ENCODE assay signal across 12 mouse cellular contexts in genomic region chr10:60186191-60186945, GRCm38 (mm10). TPM values are rescaled to one million over a fixed set of nuclear protein-coding genes. Genes with fewer than 3 reads are reported as not detected.
A peak's percentile ranks its signal among the peaks of the same experiment; 100 is the strongest.
DNase-seq lines count a peak whose midpoint lies in the region; ATAC-seq and TF ChIP-seq lines count a peak whose summit lies in the region.
"Had no signal": no experiment of that assay in that cellular context is flagged by ENCODE, and none has a peak within 500 bp of the region (broad histone marks: within the 10 kb centered on the region; RNA-seq: fewer than 3 reads in every experiment).

No protein-coding gene starts in this region.

- no peaks in the 10 kb centered on the region for H3K4me1 ChIP-seq in heart, postnatal 0 days (ENCODE audit: control insufficient read depth, insufficient read depth)
- H3K4me1 ChIP-seq in kidney, embryonic 16.5 days (ENCODE audit: insufficient read depth, low read length), result 0 out of 2 replicates have a peak, but pooled peaks cover under 1% of the 10 kb centered on the region

- no peak overlapping the region for H3K4me2 ChIP-seq in heart, postnatal 0 days (ENCODE audit: low read depth, low read length)
- H3K4me2 ChIP-seq in kidney, embryonic 16.5 days (replicated peaks; ENCODE audit: low read depth, low read length), result no peak overlapping the region
- H3K4me2 ChIP-seq: forebrain, embryonic 13.5 days; midbrain, embryonic 15.5 days had no signal

- TF ChIP-seq CTCF in heart, postnatal 0 days (IDR thresholded peaks at IDR 0.05; ENCODE audit: low read depth), result no peak

- no peak for TF ChIP-seq EP300 in heart, postnatal 0 days (IDR thresholded peaks at IDR 0.05; ENCODE audit: low read depth)

- no peaks in the 10 kb centered on the region for H3K36me3 ChIP-seq in heart, postnatal 0 days (replicated peaks; ENCODE audit: control insufficient read depth, insufficient read depth, low read length)
- H3K36me3 ChIP-seq in kidney, embryonic 16.5 days (ENCODE audit: insufficient read depth, low read length), result peaks cover 7% of the 10 kb centered on the region
- H3K36me3 ChIP-seq: midbrain, embryonic 15.5 days had no signal

- 49% methylated on average over 44 of the region's 44 CpGs for whole genome bisulfite sequencing in heart, postnatal 0 days
- 91% methylated on average over 44 of the region's 44 CpGs for WGBS in kidney, embryonic 16.5 days

- peak; percentile 17 for DNase-seq in CD4-positive, CD25-positive, alpha-beta regulatory T cell, adult 2 months (ENCODE audit: low read depth, low spot score)
- DNase-seq in urinary bladder, postnatal 14 days (ENCODE audit: low spot score), result peak; percentile 62
- no peak for DNase-seq in urinary bladder, postnatal 4 days (ENCODE audit: low spot score in 2 of 2)
- DNase-seq in heart, postnatal 0 days (ENCODE audit: low spot score), result no peak
- DNase-seq in testis, postnatal 14 days (ENCODE audit: low spot score), result peak; percentile 42
- no peak for DNase-seq in gastrocnemius, postnatal 25 days
- DNase-seq: embryo, embryonic 11 days; kidney, postnatal 14 days had no signal

- H3K4me3 ChIP-seq in heart, postnatal 0 days (ENCODE audit: low read depth, low read length), result no peak overlapping the region
- H3K4me3 ChIP-seq in kidney, embryonic 16.5 days (ENCODE audit: low read length), result no peak overlapping the region
- H3K4me3 ChIP-seq: forebrain, embryonic 13.5 days; midbrain, embryonic 15.5 days had no signal

- no peak for ATAC-seq in CD4-positive, CD25-positive, alpha-beta regulatory T cell, adult 4 months
- peak; percentile 48; the same call in 1 of the 2 replicates for ATAC-seq in heart, postnatal 0 days (ENCODE audit: insufficient read depth, low read depth)
- ATAC-seq in kidney, embryonic 16.5 days (ENCODE audit: low FRiP score, low TSS enrichment), result no peak
- ATAC-seq: midbrain, embryonic 15.5 days had no signal

- no peaks in the 10 kb centered on the region for H3K9me3 ChIP-seq in heart, postnatal 0 days (replicated peaks; ENCODE audit: control insufficient read depth, low read length)
- no peaks in the 10 kb centered on the region for H3K9me3 ChIP-seq in kidney, embryonic 16.5 days (ENCODE audit: low read length)
- H3K9me3 ChIP-seq: forebrain, embryonic 13.5 days; midbrain, embryonic 15.5 days had no signal

- H3K9ac ChIP-seq in heart, postnatal 0 days (replicated peaks; ENCODE audit: low read depth, low read length), result no peak overlapping the region
- no peak overlapping the region for H3K9ac ChIP-seq in kidney, embryonic 16.5 days (replicated peaks; ENCODE audit: low read length)
- H3K9ac ChIP-seq: forebrain, embryonic 13.5 days; midbrain, embryonic 15.5 days had no signal

- H3K27ac ChIP-seq in heart, postnatal 0 days (ENCODE audit: low read depth), result no peak overlapping the region
- H3K27ac ChIP-seq in kidney, embryonic 16.5 days (ENCODE audit: low read length), result no peak overlapping the region
- H3K27ac ChIP-seq: midbrain, embryonic 15.5 days had no signal

- H3K27me3 ChIP-seq in heart, postnatal 0 days (ENCODE audit: control insufficient read depth, insufficient read depth, low read length), result peaks cover 30% of the 10 kb centered on the region
- H3K27me3 ChIP-seq in kidney, embryonic 16.5 days (ENCODE audit: insufficient read depth, low read length), result no peaks in the 10 kb centered on the region
- H3K27me3 ChIP-seq: forebrain, embryonic 13.5 days; midbrain, embryonic 15.5 days had no signal

RNA-seq across cellular contexts. Expression of gene Chst3, which starts 32.7 kb away (rescaled TPM):
- polyA plus RNA-seq in CD4-positive, CD25-positive, alpha-beta regulatory T cell, adult 4 months (2017; shearing (Covaris generic)), result under 1 TPM; 0.11 to 0.51 TPM
- 2.2 and 2.4 TPM in 2 replicates for total RNA-seq in heart, postnatal 0 days (2014; rRNA removed; ENCODE audit: low replicate concordance)
- polyA plus RNA-seq in heart, postnatal 0 days (2015; fragmentation: Nextera tagmentation; extraction: Ambion mirVana), result 0.20 and 0.27 TPM in 2 replicates
- total RNA-seq in gastrocnemius, postnatal 25 days (2021), result under 1 TPM; 0.26 to 0.51 TPM
- polyA plus RNA-seq in kidney, embryonic 16.5 days (2015; fragmentation: Nextera tagmentation; extraction: Ambion mirVana), result 2.1 and 2.2 TPM in 2 replicates

Comparison
In these comparisons a context has a peak if more than half of its experiments do, and no peak if none do; other contexts are left out.
1. DNase-seq: peak in CD4-positive, CD25-positive, alpha-beta regulatory T cell, adult 2 months (single experiment), urinary bladder, postnatal 14 days (single experiment) and testis, postnatal 14 days (single experiment); none in urinary bladder, postnatal 4 days (0 of 2), heart, postnatal 0 days (single experiment) and gastrocnemius, postnatal 25 days (single experiment).